Mouse (Mus musculus) thymus, adult 2 months (tissue): Measurements from ENCODE around the gene Usp20.

Experiments used
- CTCF ChIP-seq: fragments of 200-500 bp; IDR thresholded peaks from 2 replicates; pipeline ENCODE4 v1.5.1; 2012; ENCODE audit warnings: mild to moderate bottlenecking, control low read depth, low read length, moderate library complexity, borderline replicate concordance; ENCODE audit not compliant: control insufficient read depth, poor library complexity, insufficient read depth; ENCODE audit errors: extremely low read depth
- POLR2A ChIP-seq: fragments of 200-500 bp; IDR thresholded peaks from 2 replicates; pipeline ENCODE4 v1.6.1; 2012; ENCODE audit warnings: mild to moderate bottlenecking, low read length, control low read depth, moderate library complexity; ENCODE audit not compliant: control insufficient read depth, poor library complexity, insufficient read depth; ENCODE audit errors: extremely low read depth

GRCm38 (mm10) chr2:31018519-31018918 lies 36.4 kb downstream of the Usp20 start:
- TF ChIP-seq CTCF (no peak), POLR2A (no peak)
